Mouse (Mus musculus): ENCODE results near the gene Akr1b10.

DNA sequence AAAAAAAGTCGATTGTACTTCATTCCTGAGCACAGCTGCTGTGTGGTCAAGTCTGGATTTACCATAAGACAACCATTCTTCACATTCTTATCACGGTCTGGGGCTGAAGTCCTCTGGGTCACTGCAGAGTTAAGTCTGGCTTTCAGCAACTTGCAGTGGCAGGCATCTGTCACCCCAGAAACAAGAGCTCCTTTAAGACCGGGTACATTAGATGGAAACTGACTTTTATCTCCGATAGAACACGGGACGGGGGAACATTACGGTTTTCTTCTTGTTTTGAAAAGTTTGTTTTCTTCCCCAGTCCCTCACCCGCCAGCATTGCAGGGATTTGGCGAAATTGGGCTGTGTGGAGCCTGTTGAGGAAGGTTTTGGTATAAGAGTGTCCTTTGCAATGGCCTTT lies 28.2 kb upstream of the Akr1b10 start:
- no peak for TF ChIP-seq CTCF (IDR thresholded peaks at IDR 0.05; ENCODE audit: borderline replicate concordance, control insufficient read depth, extremely low read depth, insufficient read depth, low read length, poor library complexity)
- TF ChIP-seq POLR2A (IDR thresholded peaks at IDR 0.05; ENCODE audit: control insufficient read depth, extremely low read depth, insufficient read depth, low read length, poor library complexity): no peak
